Mouse (Mus musculus) olfactory bulb, adult 2 months (tissue): ENCODE measurements around the gene Gstp1. TPM values are rescaled to one million over a fixed set of nuclear protein-coding genes. Genes with fewer than 3 reads are reported as not detected.
"Not testable (repeated sequence)": the region's sequence is repeated elsewhere in the genome, so short reads cannot be mapped to it uniquely, and the experiment has no call there.

ENCODE experiments used
- H3K27ac ChIP-seq: fragments of 200-500 bp; 2 replicates; pipeline ENCODE4 v1.5.1; 2012; ENCODE audit warnings: low read depth, low read length; ENCODE audit not compliant: insufficient read depth
- H3K4me1 ChIP-seq: fragments of 200-500 bp; 2 replicates; pipeline ENCODE4 v1.6.1; 2012; ENCODE audit warnings: low read length; ENCODE audit not compliant: control insufficient read depth, insufficient read depth
- H3K4me3 ChIP-seq: fragments of 200-500 bp; 2 replicates; pipeline ENCODE4 v1.5.1; 2012; ENCODE audit warnings: mild to moderate bottlenecking, low read depth, low read length, moderate library complexity; ENCODE audit not compliant: insufficient read depth
- CTCF ChIP-seq: fragments of 200-500 bp; IDR thresholded peaks from 2 replicates; pipeline ENCODE4 v1.5.1; 2012; ENCODE audit warnings: low read depth, mild to moderate bottlenecking, low read length, moderate library complexity; ENCODE audit not compliant: insufficient read depth
- POLR2A ChIP-seq: fragments of 200-500 bp; IDR thresholded peaks from 2 replicates; pipeline ENCODE4 v1.6.1; 2012; ENCODE audit warnings: mild to moderate bottlenecking, low read depth, low read length, moderate library complexity; ENCODE audit not compliant: insufficient read depth
- WGBS: fragments of 180-500 bp; shearing (Covaris S2); methylation state at CpG from one replicate; pipeline ENCODE4 v1.1.7; 2018; 5-methylcytosine and 5-hydroxymethylcytosine counted together
- polyA plus RNA-seq: library from polyadenylated mRNA; stranded (reverse); fragments of >200 nt; gene quantifications from 2 replicates; pipeline ENCODE4 v1.2.4, GENCODE M21; 2012; ENCODE audit warnings: low replicate concordance; ENCODE audit not compliant: missing spikeins, insufficient read depth, insufficient read length

Gene Gstp1
- polyA plus RNA-seq, 1 experiment = not detected

GRCm38 (mm10) chr19:4066280-4066679 lies 28.5 kb upstream of the Gstp1 start:
- H3K4me3 ChIP-seq = no peak overlapping the region
- no peak for TF ChIP-seq CTCF
- TF ChIP-seq POLR2A = no peak
- H3K4me1 ChIP-seq = peaks cover 4% of the 10 kb centered on the region; the same call in 1 of the 2 replicates
- WGBS = 80% methylated on average over 6 of the region's 6 CpGs
- H3K27ac ChIP-seq = no peak overlapping the region

DNA sequence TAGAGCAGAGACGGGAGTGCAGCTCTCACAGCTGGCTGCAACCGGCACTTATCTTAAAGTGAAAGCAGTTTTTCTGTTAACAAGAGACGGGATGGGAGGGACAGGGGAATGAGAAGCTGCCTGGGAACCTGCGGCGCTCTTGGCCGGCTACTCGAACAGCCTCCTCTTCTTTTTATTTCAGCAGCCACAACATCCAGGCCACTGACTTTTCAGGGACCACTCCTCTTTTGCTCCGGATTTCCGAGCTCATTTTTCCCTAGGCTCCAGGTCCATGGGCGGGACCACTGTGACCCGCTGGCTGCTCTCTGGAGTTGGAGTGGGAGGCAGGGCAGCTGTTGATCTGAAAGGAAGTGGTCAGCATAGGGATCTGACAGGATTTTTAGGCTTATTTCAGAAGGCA lies 26.7 kb upstream of the Gstp1 start:
- H3K4me1 ChIP-seq, H3K4me3 ChIP-seq, H3K27ac ChIP-seq: not testable (repeated sequence)
- 17% methylated on average over 7 of the region's 11 CpGs for WGBS

GRCm38 (mm10) chr19:4063357-4063756 lies 25.6 kb upstream of the Gstp1 start:
- 81% methylated on average over 4 of the region's 4 CpGs for WGBS

DNA sequence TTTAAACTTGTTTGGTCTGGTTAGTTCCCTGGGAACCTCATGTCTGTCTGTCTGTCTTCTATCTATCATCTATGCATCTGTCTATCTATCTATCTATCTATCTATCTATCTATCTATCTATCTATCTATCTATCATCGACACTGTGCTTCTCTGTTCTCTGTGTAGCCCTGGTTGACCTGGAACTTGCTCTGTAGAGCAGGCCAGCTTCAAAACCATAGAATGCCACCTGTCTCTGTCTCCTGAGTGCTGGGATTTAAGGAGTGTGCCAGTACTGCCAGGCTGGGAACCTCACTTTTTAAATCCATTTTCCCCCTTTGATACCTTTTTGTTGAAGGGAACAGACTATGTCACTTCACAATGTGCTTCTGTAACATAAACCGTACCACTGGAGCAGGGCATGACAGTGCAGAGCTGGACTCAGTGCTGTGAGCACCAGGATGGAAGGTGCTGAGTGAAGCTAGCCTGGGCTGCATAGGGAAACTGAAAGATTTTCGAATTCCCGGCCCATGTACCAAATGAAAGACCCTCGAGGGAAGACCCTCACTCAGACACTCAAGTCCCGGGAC lies 23.2 kb upstream of the Gstp1 start:
- Histone ChIP-seq H3K4me1 (no peaks in the 10 kb centered on the region), H3K27ac (no peak overlapping the region), H3K4me3 (no peak overlapping the region)
- no peak for TF ChIP-seq CTCF
- no peak for TF ChIP-seq POLR2A
- WGBS = 83% methylated on average over 6 of the region's 6 CpGs

More at GRCm38 (mm10) chr19:4063357-4063756, 25.6 kb upstream of the Gstp1 start:
- H3K27ac ChIP-seq, H3K4me1 ChIP-seq, H3K4me3 ChIP-seq: not testable (repeated sequence)

DNA sequence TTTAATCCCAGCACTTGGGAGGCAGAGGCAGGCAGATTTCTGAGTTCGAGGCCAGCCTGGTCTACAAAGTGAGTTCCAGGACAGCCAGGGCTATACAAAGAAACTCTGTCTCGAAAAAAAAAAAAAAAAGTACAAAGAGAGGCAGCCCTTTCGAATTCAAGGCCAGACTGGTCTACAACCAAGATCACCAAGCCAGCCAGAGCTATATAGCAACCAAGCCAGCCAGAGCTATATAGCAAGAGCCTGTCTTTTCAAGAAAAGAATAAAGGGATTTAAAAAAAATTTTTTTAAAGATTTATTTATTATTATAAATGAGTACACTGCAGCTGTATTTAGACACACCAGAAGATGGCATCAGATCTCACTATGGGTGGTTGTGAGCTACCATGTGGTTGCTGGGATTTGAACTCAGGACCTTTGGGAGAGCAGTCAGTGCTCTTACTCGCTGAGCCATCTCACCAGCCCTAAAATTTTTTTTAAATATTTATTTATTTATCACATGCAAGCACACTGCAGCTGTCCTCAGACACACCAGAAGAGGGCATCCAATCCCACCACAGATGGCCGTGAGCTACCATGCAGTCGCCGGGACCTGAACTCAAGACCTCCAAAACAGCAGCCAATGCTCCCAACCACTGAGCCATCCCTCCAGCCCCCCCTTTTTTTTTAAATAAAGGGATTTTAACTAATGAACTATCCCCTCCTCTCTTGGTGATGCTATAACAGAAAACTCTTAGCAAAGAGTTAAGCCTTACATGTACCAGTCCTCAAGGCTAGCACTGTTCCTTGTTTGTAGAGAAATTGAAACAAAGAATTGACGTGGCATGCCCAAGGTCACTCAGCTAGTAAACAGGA lies 22.5 kb upstream of the Gstp1 start:
- WGBS = 90% methylated on average over 8 of the region's 8 CpGs
- H3K4me3 ChIP-seq, H3K4me1 ChIP-seq, H3K27ac ChIP-seq: not testable (repeated sequence)

DNA sequence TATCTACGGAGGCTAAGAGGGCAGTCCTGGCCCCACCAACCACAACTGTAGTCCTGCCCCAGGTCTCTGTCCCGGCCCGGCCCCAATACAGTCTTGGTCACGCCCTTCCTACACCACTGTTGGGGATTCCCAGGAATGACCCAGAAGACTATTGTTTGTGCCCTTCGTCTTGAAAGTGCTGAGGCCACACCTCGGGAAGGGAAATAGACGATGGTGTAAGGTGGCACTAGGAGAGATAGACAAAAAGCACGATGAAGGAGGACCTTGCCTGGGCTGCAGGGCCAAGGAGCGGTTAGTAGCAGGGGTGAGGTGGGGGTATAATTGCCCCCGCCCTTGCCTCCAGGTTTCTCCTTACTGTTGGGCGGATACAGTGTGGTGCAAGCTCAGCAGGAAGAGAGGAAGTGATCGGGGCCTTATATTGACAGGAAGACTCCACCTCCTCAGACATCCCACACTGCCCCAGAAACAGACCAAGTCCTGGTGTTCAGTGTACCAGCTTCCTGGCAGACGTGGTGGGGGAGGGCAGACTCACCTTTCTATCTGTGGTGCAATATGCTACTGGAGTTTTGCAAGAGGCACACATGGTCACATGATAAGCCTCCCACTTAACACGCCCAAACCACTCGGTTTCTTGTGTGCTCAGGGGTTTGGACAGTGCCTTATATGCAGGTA lies 21.4 kb upstream of the Gstp1 start, which contains the start of gene Gstp3:
Gene Gstp3, minus strand, starts transcription at position 501 of the 672 bp plus-strand sequence.
- Histone ChIP-seq H3K27ac (no peak within 1 kb of the TSS), H3K4me3 (no peak within 1 kb of the TSS), H3K4me1 (no peaks in the 10 kb centered on the region)
- 82% methylated on average over 15 of the region's 15 CpGs for WGBS
- TF ChIP-seq CTCF (no peak), POLR2A (no peak)

- H3K27ac ChIP-seq = no peak overlapping the region
- no peaks in the 10 kb centered on the region for H3K4me1 ChIP-seq
- 96% methylated on average over 5 of the region's 5 CpGs for WGBS
- TF ChIP-seq POLR2A (no peak), CTCF (no peak)
- no peak overlapping the region for H3K4me3 ChIP-seq
Measured at GRCm38 (mm10) chr19:4058581-4058980, 20.8 kb upstream of the Gstp1 start.

- H3K27ac ChIP-seq = no peak overlapping the region
- TF ChIP-seq CTCF (no peak), POLR2A (no peak)
- H3K4me3 ChIP-seq = no peak overlapping the region
- H3K4me1 ChIP-seq = no peaks in the 10 kb centered on the region
- WGBS = 98% methylated on average over 7 of the region's 7 CpGs
Measured at GRCm38 (mm10) chr19:4057962-4058361, 20.2 kb upstream of the Gstp1 start.

GRCm38 (mm10) chr19:4057389-4057788 lies 19.6 kb upstream of the Gstp1 start:
- TF ChIP-seq POLR2A (no peak), CTCF (no peak)
- Histone ChIP-seq H3K4me3 (no peak overlapping the region), H3K4me1 (no peaks in the 10 kb centered on the region), H3K27ac (no peak overlapping the region)
- WGBS = 89% methylated on average over 13 of the region's 13 CpGs

GRCm38 (mm10) chr19:4056727-4057126 lies 18.9 kb upstream of the Gstp1 start:
- H3K27ac ChIP-seq = no peak overlapping the region
- H3K4me1 ChIP-seq = no peaks in the 10 kb centered on the region
- TF ChIP-seq POLR2A = no peak
- TF ChIP-seq CTCF = no peak
- H3K4me3 ChIP-seq = no peak overlapping the region
- 63% methylated on average over 4 of the region's 4 CpGs for WGBS
